9 mouse cellular contexts compared by ENCODE assay signal in the genomic region with DNA sequence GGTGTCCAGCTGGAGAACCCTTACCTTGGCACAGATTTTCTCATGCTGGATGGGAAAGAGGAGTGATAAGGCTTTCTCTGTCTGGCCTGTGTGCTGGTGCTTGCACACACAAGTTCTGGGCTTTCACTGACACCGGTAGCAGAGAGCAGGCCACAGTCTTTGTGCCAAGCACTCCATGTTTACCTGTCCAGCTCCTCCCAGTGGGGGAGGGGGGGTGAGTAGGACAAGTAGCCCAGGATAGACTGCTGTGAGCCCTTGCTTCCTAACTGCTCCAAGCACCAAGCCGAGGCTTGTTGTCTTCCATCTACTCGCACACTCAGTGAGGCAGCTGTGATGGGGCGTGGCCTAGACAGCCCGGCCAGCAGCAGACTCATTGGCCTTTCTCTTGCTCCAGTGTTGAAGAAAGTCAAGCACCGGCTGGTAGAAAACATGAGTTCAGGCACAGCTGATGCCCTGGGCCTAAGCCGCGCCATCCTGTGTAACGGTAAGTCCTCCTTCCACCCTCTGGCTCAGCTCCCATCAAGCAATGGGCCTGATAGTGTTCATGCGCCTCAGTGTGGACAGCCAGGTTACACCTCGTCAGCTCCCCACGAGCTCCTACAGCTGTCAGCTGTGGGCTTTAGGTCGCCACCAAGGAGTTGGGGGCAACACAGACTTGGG. TPM values are rescaled to one million over a fixed set of nuclear protein-coding genes. Genes with fewer than 3 reads are reported as not detected.
A peak's percentile ranks its signal among the peaks of the same experiment; 100 is the strongest.
DNase-seq lines count a peak whose midpoint lies in the region; ATAC-seq and TF ChIP-seq lines count a peak whose summit lies in the region.
"Had no signal": no experiment of that assay in that cellular context is flagged by ENCODE, and none has a peak within 500 bp of the region (broad histone marks: within the 10 kb centered on the region; RNA-seq: fewer than 3 reads in every experiment).

No protein-coding gene starts in this region.

- TF ChIP-seq EP300 in stomach, postnatal 0 days (optimal IDR thresholded peaks at IDR 0.05), result no peak

- no peak overlapping the region for H3K27ac ChIP-seq in liver, embryonic 15.5 days (replicated peaks)
- 0 out of 2 replicates have a peak overlapping the region, but pooled peaks have one; percentile 24 for H3K27ac ChIP-seq in stomach, postnatal 0 days (replicated peaks)

- peak; percentile 33 for ATAC-seq in liver, embryonic 15.5 days (ENCODE audit: insufficient read depth)
- peak; percentile 20 for ATAC-seq in stomach, postnatal 0 days (ENCODE audit: low FRiP score, low TSS enrichment)

- H3K4me1 ChIP-seq in liver, embryonic 15.5 days (replicated peaks), result peaks cover 5% of the 10 kb centered on the region; the same call in 1 of the 2 replicates
- no peaks in the 10 kb centered on the region for H3K4me1 ChIP-seq in stomach, postnatal 0 days (replicated peaks; ENCODE audit: control insufficient read depth, insufficient read depth)

- no peak for TF ChIP-seq CTCF in stomach, postnatal 0 days (IDR thresholded peaks at IDR 0.05; ENCODE audit: low read depth)

- H3K36me3 ChIP-seq in liver, embryonic 15.5 days (replicated peaks), result peaks cover 55% of the 10 kb centered on the region
- peaks cover 20% of the 10 kb centered on the region for H3K36me3 ChIP-seq in stomach, postnatal 0 days (ENCODE audit: control insufficient read depth, insufficient read depth, low read length)

- peak; percentile 94 for DNase-seq in heart, adult 11 months
- no peak for DNase-seq in heart, adult 9 months (ENCODE audit: low spot score in 2 of 2)
- DNase-seq in retina, embryonic 14.5 days (ENCODE audit: low spot score), result peak; percentile 35
- DNase-seq in retina, postnatal 1 day, result no peak
- DNase-seq in stomach, postnatal 0 days (ENCODE audit: low spot score), result no peak
- DNase-seq in spleen, postnatal 36 days (ENCODE audit: low spot score in 2 of 2), result no peak
- DNase-seq in ovary, postnatal 14 days (ENCODE audit: low spot score), result no peak

- H3K4me2 ChIP-seq in liver, embryonic 15.5 days, result no peak overlapping the region
- H3K4me2 ChIP-seq in stomach, postnatal 0 days (replicated peaks; ENCODE audit: low read depth), result no peak overlapping the region

- no peaks in the 10 kb centered on the region for H3K27me3 ChIP-seq in liver, embryonic 15.5 days
- H3K27me3 ChIP-seq in stomach, postnatal 0 days (ENCODE audit: control insufficient read depth, insufficient read depth, low read length), result no peaks in the 10 kb centered on the region

- no peak overlapping the region for H3K9ac ChIP-seq in liver, embryonic 15.5 days
- H3K9ac ChIP-seq in stomach, postnatal 0 days (ENCODE audit: low read length), result no peak overlapping the region; the same call in 1 of the 2 replicates

- H3K9me3 ChIP-seq in liver, embryonic 15.5 days (replicated peaks), result no peaks in the 10 kb centered on the region
- H3K9me3 ChIP-seq in stomach, postnatal 0 days (ENCODE audit: control insufficient read depth, low read length), result no peaks in the 10 kb centered on the region

- WGBS in liver, embryonic 15.5 days (ENCODE audit: insufficient replicate concordance), result 64% methylated on average over 13 of the region's 13 CpGs
- 61% methylated on average over 13 of the region's 13 CpGs for WGBS in stomach, postnatal 0 days

- no peak overlapping the region for H3K4me3 ChIP-seq in liver, embryonic 15.5 days (replicated peaks)
- no peak overlapping the region for H3K4me3 ChIP-seq in stomach, postnatal 0 days (ENCODE audit: low read depth, low read length)

RNA-seq across cellular contexts. Expression of a gene that starts 11.9 kb away (rescaled TPM):
- polyA plus RNA-seq in liver, embryonic 15.5 days (2015; fragmentation: Nextera tagmentation; extraction: Ambion mirVana), result not detected in 2 replicates
- 0.10 and 0.12 TPM in 2 replicates for polyA plus RNA-seq in stomach, postnatal 0 days (2015; fragmentation: Nextera tagmentation; extraction: Ambion mirVana)
- polyA plus RNA-seq: testis, adult 2 months had no signal

RNA-seq across cellular contexts. Expression of a gene that starts 13.5 kb away (rescaled TPM):
- not detected in 2 replicates for polyA plus RNA-seq in liver, embryonic 15.5 days (2015; fragmentation: Nextera tagmentation; extraction: Ambion mirVana)
- 0.23 and 0.27 TPM in 2 replicates for polyA plus RNA-seq in stomach, postnatal 0 days (2015; fragmentation: Nextera tagmentation; extraction: Ambion mirVana)

RNA-seq across cellular contexts. Expression of a gene that starts 13.7 kb away (rescaled TPM):
- 12.2 and 13.1 TPM in 2 replicates for polyA plus RNA-seq in liver, embryonic 15.5 days (2015; fragmentation: Nextera tagmentation; extraction: Ambion mirVana)
- 25.7 and 26.7 TPM in 2 replicates for polyA plus RNA-seq in stomach, postnatal 0 days (2015; fragmentation: Nextera tagmentation; extraction: Ambion mirVana)

RNA-seq across cellular contexts. Expression of a gene that starts 42.6 kb away (rescaled TPM):
- polyA plus RNA-seq in liver, embryonic 15.5 days (2015; fragmentation: Nextera tagmentation; extraction: Ambion mirVana), result 2.4 and 2.7 TPM in 2 replicates
- polyA plus RNA-seq in stomach, postnatal 0 days (2015; fragmentation: Nextera tagmentation; extraction: Ambion mirVana), result 4.1 and 4.9 TPM in 2 replicates

Comparison
In these comparisons a context has a peak if more than half of its experiments do, and no peak if none do; other contexts are left out.
1. DNase-seq: peak in heart, adult 11 months (single experiment) and retina, embryonic 14.5 days (single experiment); none in heart, adult 9 months (0 of 2), retina, postnatal 1 day (single experiment), stomach, postnatal 0 days (single experiment), spleen, postnatal 36 days (0 of 2) and ovary, postnatal 14 days (single experiment).